Mouse (Mus musculus): ENCODE measurements around the gene Ptpa. TPM values are rescaled to one million over a fixed set of nuclear protein-coding genes. Genes with fewer than 3 reads are reported as not detected.

The Ptpa gene
- polyA plus RNA-seq, 1 experiment: 102 TPM

- Histone ChIP-seq H3K4me1 (ENCODE audit: control insufficient read depth, insufficient read depth, insufficient read length, low read length) (peaks cover 8% of the 10 kb centered on the region), H3K36me3 (ENCODE audit: control insufficient read depth, insufficient read depth, low read length) (no peaks in the 10 kb centered on the region), H3K4me3 (ENCODE audit: low read depth, low read length) (peak overlapping the region; percentile 63), H3K27ac (ENCODE audit: insufficient read depth, low read depth, low read length) (no peak overlapping the region), H3K27me3 (ENCODE audit: control insufficient read depth, insufficient read depth, low read length) (no peaks in the 10 kb centered on the region)
- 24% methylated on average over 22 of the region's 22 CpGs for WGBS
- TF ChIP-seq CTCF (IDR thresholded peaks at IDR 0.05; ENCODE audit: extremely low read depth, insufficient read length, insufficient replicate concordance, low read depth, low read length): no peak
- TF ChIP-seq POLR2A (IDR thresholded peaks at IDR 0.05; ENCODE audit: low read depth, low read length): peak; percentile 20; the same call in 1 of the 2 replicates
Observed at GRCm38 (mm10) chr2:30495909-30496861, 80.3 kb downstream of the Ptpa start.

Other genes starting within 250 kb of the Ptpa start
- gene Endog, start 244.5 kb upstream of the Ptpa start, polyA plus RNA-seq (2012; rRNA removed): 109 and 147 TPM in 2 replicates
- gene Spout1, start 237.6 kb upstream of the Ptpa start, polyA plus RNA-seq (2012; rRNA removed): 10.9 and 16.8 TPM in 2 replicates
- 14.9 and 77.0 TPM in 2 replicates for gene Kyat1, start 210.2 kb upstream of the Ptpa start, polyA plus RNA-seq (2012; rRNA removed)
- 17.9 and 27.4 TPM in 2 replicates for gene Lrrc8a, start 178.3 kb upstream of the Ptpa start, polyA plus RNA-seq (2012; rRNA removed)
- 3.1 and 6.1 TPM in 2 replicates for gene Gm28035, start 175.5 kb upstream of the Ptpa start, polyA plus RNA-seq (2012; rRNA removed)
- 2.4 and 3.8 TPM in 2 replicates for gene Phyhd1, start 149.8 kb upstream of the Ptpa start, polyA plus RNA-seq (2012; rRNA removed)
- not detected in 2 replicates for gene Gm28038, start 135.0 kb upstream of the Ptpa start, polyA plus RNA-seq (2012; rRNA removed)
- gene Dolk, start 129.7 kb upstream of the Ptpa start, polyA plus RNA-seq (2012; rRNA removed): 14.1 and 14.8 TPM in 2 replicates
- 12.7 and 21.4 TPM in 2 replicates for gene Nup188, start 129.6 kb upstream of the Ptpa start, polyA plus RNA-seq (2012; rRNA removed)
- gene Sh3glb2, start 56.7 kb upstream of the Ptpa start, polyA plus RNA-seq (2012; rRNA removed): 112 and 158 TPM in 2 replicates
- 28.7 and 33.4 TPM in 2 replicates for gene Miga2, start 51.8 kb upstream of the Ptpa start, polyA plus RNA-seq (2012; rRNA removed)
- 62.0 and 199 TPM in 2 replicates for gene Dolpp1, start 23.8 kb upstream of the Ptpa start, polyA plus RNA-seq (2012; rRNA removed)
- gene Crat, start 226 bp upstream of the Ptpa start, polyA plus RNA-seq (2012; rRNA removed): 77.8 and 176 TPM in 2 replicates
- gene Ier5l, start 58.2 kb downstream of the Ptpa start, polyA plus RNA-seq (2012; rRNA removed): 11.5 and 13.4 TPM in 2 replicates
- not detected in 2 replicates for gene Cstad, start 179.0 kb downstream of the Ptpa start, polyA plus RNA-seq (2012; rRNA removed)